Mouse (Mus musculus) erythroid progenitor cell, adult 5-6 weeks (primary cell): Measurements from ENCODE around the gene Osbp. TPM values are rescaled to one million over a fixed set of nuclear protein-coding genes. Genes with fewer than 3 reads are reported as not detected.
"Not testable (repeated sequence)": the region's sequence is repeated elsewhere in the genome, so short reads cannot be mapped to it uniquely, and the experiment has no call there.

ENCODE experiments used
- ATAC-seq: replicated peaks from 2 replicates; pipeline ENCODE4 v1.8.0; 2016; ENCODE audit warnings: moderate number of reproducible peaks, mild to moderate bottlenecking, moderate TSS enrichment, inconsistent platforms; ENCODE audit not compliant: poor library complexity, low FRiP score, severe bottlenecking
- total RNA-seq, 2 experiments: library from RNA; stranded (forward) in 1 of 2; stranded (reverse) in 1 of 2; fragments of 150-400 nt in 1 of 2; fragments of 186-747, 209-891 nt in 1 of 2; gene quantifications; 2 replicates each; pipeline versions ENCODE4 v1.2.3 to v1.2.4; 2015 to 2017; ENCODE audit warnings: low replicate concordance in 2 of 2

Gene Osbp
- total RNA-seq (2015; ENCODE audit: low replicate concordance) (23.5 and 34.6 TPM in 2 replicates), total RNA-seq (2017; ENCODE audit: low replicate concordance) (32.1 and 32.3 TPM in 2 replicates)

DNA sequence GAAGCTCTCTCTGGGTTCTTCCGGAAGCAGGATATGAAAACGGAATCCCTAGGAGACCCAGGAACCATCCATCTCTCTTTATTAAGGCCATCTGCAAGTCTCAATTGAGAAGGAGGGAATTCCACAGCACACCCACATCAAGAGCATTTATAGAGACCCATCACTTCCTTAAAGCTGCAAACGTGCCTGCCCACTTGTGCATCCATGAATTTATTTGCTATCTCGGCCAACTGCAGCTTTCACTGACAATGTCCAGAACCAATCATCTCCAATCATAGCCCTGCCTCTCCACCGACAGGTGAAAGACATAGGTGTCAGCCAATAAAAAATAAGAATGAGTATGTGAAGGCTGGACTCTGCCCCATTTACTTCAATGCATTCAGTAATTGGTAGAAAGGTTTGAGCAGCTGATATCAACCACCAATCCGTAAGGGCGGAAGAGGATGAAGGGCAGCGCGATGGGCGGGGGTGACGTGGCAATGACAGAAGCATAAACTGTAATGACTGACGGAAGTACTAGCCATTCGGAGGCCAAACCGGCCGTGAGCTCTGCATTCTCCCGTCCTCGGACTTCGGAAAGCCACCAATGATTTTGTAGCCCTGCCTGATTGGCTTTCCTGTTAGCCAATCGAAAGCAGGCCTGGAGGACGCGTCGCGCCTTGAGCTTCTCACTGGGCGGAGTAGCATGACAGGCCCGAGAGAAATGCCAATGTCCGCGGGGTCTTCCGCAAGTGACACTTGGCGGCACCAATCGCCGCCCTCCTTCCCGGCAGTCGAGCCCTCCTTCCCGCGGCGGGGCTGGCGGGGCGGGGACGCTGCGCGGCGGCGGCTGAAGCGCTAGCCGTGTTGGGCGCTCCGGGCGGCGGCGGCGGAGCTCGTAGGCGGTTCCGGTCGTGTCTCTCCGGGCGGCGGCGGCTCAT, at the start of gene Osbp:
TSS of gene Osbp (plus strand) at position 919 of the 920 bp plus-strand sequence.
- ATAC-seq: peak; percentile 92

GRCm38 (mm10) chr19:11922068-11922467, 43.7 kb upstream of the Osbp start:
- no peak for ATAC-seq

GRCm38 (mm10) chr19:11922515-11922914, 43.2 kb upstream of the Osbp start:
- not testable (repeated sequence) for ATAC-seq

GRCm38 (mm10) chr19:11926380-11926779, 39.4 kb upstream of the Osbp start:
- no peak for ATAC-seq

DNA sequence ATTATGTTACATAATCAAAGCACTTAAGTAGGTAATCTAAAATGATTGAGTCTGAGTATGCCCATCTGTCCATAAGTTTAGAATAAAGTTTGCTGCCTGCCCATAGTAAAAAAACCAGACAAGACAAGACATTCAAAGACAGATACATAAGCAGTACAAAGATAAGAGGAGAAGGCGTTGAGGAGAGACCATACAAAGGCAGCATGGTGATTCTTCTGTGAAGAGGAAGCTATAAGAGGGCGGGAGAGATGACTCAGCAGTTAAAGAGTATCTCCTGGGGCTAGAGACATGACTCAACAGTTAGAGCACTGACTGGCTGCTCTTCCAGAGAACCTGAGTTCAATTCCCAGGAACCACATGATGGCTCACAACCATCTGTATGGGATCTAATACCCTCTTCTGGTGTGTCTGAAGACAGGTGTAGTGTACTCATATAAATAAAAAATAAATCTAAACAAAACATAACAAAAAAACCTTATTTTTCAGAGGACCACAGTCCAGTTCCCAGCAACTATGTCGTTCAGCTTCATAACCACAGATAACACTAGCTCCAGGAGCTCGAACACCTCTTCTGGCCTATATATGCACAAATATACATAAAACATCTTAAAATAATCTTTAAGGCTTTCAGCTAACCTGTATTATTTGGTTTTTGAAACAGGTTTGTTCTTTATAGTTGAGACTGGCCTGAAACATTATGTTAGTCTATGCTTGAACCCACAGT, 37.6 kb upstream of the Osbp start:
- peak; percentile 87 for ATAC-seq

DNA sequence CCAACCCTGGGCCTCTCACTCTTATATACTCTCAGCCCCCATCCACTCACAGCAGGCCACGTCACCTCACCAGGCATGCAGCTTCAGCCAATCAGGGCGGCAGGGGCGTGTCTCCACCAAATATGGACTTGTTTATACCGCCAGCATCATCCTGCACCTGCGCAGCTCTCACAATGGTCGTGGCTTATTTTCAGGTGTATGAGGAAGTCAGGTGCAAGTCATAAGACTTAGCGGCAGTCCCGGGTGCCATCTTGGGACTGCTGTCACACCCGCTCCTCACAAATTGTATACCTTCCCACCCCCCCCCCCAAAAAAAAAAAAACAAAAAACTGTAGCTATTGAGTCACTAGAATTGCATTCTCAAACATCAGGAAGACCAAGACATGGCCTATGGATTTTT, 19.3 kb upstream of the Osbp start:
- ATAC-seq: not testable (repeated sequence)

- no peak for ATAC-seq
Observed at GRCm38 (mm10) chr19:11949878-11950277, 15.9 kb upstream of the Osbp start.

DNA sequence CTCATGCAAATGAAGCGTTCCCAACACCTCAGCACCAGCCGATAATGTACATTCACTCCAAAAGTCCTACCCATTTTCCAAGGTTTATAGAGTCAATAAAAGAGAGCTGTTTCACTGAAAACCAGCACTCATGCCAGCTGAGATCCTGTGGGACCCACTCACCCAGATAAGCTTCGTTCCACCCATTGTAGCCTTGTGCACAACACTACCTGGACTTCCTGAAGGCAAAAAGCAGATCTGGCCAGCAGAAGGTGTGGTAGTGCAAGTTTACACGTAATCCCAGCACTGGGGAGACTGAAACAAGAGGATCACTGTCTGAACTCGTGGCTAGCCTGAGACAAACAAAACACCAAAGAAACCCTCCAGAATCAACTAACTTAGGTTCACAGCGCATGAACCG, 15.0 kb upstream of the Osbp start:
- no peak for ATAC-seq

DNA sequence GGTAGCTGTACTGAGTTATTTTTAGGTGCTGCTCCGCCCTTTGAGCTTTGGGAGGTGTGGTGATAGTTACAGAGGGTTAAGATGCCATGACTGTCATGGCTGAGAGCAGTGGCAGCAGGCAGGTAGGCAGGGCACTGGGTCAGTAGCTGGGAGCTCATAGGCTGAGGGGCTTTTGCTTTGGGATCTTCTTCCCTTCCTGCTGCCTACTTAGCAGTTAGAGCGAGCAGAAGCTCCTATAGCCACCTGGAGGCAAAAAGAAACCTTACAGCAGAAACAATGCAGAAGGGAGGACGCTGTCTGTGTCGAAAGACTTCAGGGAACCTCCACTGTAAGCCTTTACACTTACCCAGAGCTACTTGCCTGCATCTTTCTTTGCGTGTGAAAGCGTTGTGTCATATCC, 11.5 kb upstream of the Osbp start:
- ATAC-seq: no peak

DNA sequence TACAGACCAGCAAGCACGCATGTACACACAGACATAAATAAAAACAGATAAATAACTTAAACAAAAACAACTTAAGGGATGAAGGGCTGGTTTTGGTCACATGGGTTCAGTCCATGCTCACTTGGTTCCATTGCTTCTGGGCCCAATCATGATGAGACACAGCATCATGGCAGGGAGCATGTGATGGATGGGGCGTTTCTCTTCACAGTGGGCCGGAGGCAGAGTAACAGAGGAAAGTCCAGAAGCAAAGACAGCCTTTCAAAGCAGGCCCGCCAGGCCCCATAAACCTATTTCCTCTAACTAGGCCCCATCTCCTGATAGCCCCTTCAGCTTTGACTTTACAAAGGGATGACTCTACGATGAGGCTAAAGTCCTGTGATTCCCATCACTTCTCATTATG, 9.1 kb upstream of the Osbp start:
- no peak for ATAC-seq

DNA sequence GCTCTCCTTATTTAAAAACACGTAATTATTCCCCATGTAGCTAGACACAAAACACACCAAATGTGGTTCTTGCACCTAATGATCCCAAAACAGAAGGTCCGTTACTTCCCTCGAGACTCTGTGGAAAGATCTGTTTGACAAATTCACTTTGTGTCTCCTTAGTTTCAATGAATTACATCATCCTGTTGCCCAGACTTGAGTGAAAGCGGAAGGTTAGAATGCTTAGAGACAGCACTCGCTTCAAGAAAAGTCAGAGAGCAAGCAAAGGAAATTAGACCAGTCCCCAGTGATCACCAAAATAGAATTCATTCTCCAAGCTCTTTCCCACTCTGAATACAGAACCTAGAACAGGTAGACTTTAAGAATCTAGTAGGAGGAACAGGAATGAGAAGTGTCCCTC, 8.3 kb upstream of the Osbp start:
- no peak for ATAC-seq

GRCm38 (mm10) chr19:11957846-11958245, 7.9 kb upstream of the Osbp start:
- ATAC-seq: no peak

- ATAC-seq: no peak
Observed at GRCm38 (mm10) chr19:11964266-11964665, 1.5 kb upstream of the Osbp start.

GRCm38 (mm10) chr19:11966201-11966636, 478 bp downstream of the Osbp start:
- no peak for ATAC-seq

DNA sequence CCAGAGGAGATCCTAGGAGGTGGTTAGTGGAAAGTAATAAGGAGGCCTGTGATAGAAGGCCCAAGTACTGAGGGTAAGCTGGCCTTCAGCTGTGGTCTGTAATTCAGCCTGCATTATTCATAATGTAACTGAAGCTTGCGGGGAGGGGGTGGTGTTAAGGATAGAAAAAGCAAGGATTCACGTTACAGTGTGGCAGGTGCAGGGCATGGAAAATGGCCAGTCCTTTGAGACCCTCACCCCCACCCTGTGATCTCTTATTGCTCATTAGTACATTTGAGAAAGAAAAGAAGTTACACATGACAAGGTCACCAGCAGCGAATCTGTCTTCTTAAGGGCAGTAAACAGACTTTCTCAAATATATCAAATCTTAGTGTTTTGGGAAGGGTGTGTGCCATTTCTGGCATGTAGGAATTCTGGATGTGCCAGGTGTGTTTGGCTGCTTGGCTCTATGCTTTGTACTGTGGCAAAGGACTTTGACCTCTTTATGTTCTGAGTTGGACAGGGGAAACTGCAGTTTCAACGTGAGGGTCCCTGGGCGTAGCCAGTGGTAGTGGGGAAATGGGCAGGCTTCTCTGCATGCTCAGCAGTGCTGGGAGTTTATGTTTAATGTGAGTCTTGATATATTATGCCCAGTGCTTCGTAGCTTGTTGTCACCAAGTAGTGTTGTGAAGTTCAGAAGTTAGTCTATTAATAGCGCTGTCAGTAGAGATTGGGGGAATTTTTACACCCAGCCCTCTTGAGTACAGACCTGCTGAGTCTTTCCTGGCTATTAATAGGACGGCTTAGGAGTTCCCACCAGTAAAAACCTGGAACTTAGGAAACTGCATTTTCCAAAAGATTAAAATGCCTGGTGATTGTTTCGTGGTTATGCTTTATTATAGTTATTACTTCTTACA, 3.7 kb downstream of the Osbp start:
- no peak for ATAC-seq

- ATAC-seq: peak; percentile 76
Observed at GRCm38 (mm10) chr19:11973511-11974222, 7.9 kb downstream of the Osbp start.

- no peak for ATAC-seq
Observed at GRCm38 (mm10) chr19:11974223-11974540, 8.4 kb downstream of the Osbp start.

DNA sequence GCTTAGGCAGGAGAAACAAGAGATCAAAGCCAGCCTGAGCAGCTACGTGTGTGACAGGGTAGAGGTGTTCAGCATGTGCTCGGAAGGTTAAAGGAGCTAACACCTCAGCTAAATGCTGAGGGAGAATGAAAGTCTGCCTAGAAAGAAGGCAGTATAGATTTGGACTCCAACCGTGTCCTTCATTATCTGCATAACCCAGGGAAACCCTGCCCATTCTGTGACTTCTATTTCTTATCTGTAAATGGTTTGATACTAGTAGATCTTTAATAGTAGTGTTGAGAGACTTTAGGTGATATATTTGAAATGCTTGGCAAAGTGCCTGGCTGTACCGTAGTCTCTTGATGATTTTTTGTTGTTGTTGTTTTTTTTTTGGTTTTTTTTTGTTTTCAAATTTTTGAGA, 9.9 kb downstream of the Osbp start:
- no peak for ATAC-seq

- no peak for ATAC-seq
Observed at GRCm38 (mm10) chr19:11977363-11977762, 11.6 kb downstream of the Osbp start.
